Mouse (Mus musculus) ES-E14 (cell line): ENCODE measurements around the gene Nsdhl. TPM values are rescaled to one million over a fixed set of nuclear protein-coding genes. Genes with fewer than 3 reads are reported as not detected.

ENCODE experiments used
- DNase-seq: peaks from one replicate; pipeline ENCODE4 v3.0.0-alpha.2; 2013; ENCODE audit warnings: low read depth, low spot score
- H3K27ac ChIP-seq: 2 replicates; pipeline ENCODE4 v1.5.1; 2012; ENCODE audit warnings: low read depth, mild to moderate bottlenecking, low read length, moderate library complexity, mixed read lengths; ENCODE audit not compliant: poor library complexity, insufficient read depth, severe bottlenecking
- H3K36me3 ChIP-seq: 2 replicates; pipeline ENCODE4 v1.6.1; 2012; ENCODE audit warnings: mild to moderate bottlenecking, low read length, moderate library complexity, mixed read lengths; ENCODE audit not compliant: control insufficient read depth, poor library complexity, insufficient read depth, severe bottlenecking
- H3K4me1 ChIP-seq, 2 experiments: fragments of 150-350 bp in 1 of 2; sonication (generic) in 1 of 2; 2 replicates each; pipeline ENCODE4 v1.6.1; 2012; ENCODE audit warnings: low read length in 2 of 2, mild to moderate bottlenecking in 1 of 2, mixed read lengths in 1 of 2; ENCODE audit not compliant: control insufficient read depth in 2 of 2, insufficient read depth in 2 of 2, poor library complexity in 1 of 2
- H3K4me3 ChIP-seq, 2 experiments: fragments of 150-350 bp in 1 of 2; sonication (generic) in 1 of 2; 2 replicates each; pipeline ENCODE4 v1.5.1; 2012; ENCODE audit warnings: low read length in 2 of 2, low read depth in 1 of 2, mild to moderate bottlenecking in 1 of 2, mixed read lengths in 1 of 2; ENCODE audit not compliant: insufficient read depth in 1 of 2, poor library complexity in 1 of 2, severe bottlenecking in 1 of 2
- H3K9ac ChIP-seq: 2 replicates; pipeline ENCODE4 v1.6.1; 2012; ENCODE audit warnings: low read depth, mild to moderate bottlenecking, low read length, mixed read lengths; ENCODE audit not compliant: poor library complexity, insufficient read depth, severe bottlenecking
- H3K9me3 ChIP-seq: fragments of 150-350 bp; sonication (generic); 2 replicates; pipeline ENCODE4 v1.6.1; 2012; ENCODE audit warnings: low read depth, mild to moderate bottlenecking, low read length; ENCODE audit not compliant: control insufficient read depth, insufficient read depth
- CHD2 ChIP-seq: IDR thresholded peaks from 2 replicates; pipeline ENCODE4 v1.6.1; 2014; ENCODE audit warnings: mild to moderate bottlenecking, low read depth, low read length, inconsistent platforms
- HCFC1 ChIP-seq: IDR thresholded peaks from 2 replicates; pipeline ENCODE4 v1.6.1; 2012; ENCODE audit warnings: low read length, inconsistent platforms, borderline replicate concordance; ENCODE audit not compliant: insufficient read depth
- MAFK ChIP-seq: IDR thresholded peaks from 2 replicates; pipeline ENCODE4 v1.6.1; 2014; ENCODE audit warnings: mild to moderate bottlenecking, low read depth, low read length, inconsistent platforms; ENCODE audit not compliant: insufficient read depth
- ZC3H11A ChIP-seq: IDR thresholded peaks from 2 replicates; pipeline ENCODE4 v1.6.1; 2012; ENCODE audit warnings: low read depth, mild to moderate bottlenecking, inconsistent platforms, low read length, borderline replicate concordance
- ZNF384 ChIP-seq: IDR thresholded peaks from 2 replicates; pipeline ENCODE4 v1.6.1; 2012; ENCODE audit warnings: low read depth, low read length, inconsistent platforms
- in situ Hi-C, 2 experiments: fragments of 600-800 bp; cut with MboI; formaldehyde crosslinking; loops; one replicate each; pipeline ENCODE4 v1.15.1; 2025; ENCODE audit warnings: low sequenced_read_pairs in 2 of 2, inconsistent platforms in 1 of 2; ENCODE audit not compliant: unreplicated experiment in 2 of 2
- total RNA-seq: library from RNA; depleted of rRNA; stranded (reverse); fragments of 300-350 nt; gene quantifications from 2 replicates; pipeline ENCODE4 v1.2.3, GENCODE M21; 2012

The Nsdhl gene
- total RNA-seq, 1 experiment = 14.4 TPM

GRCm38 (mm10) chrX:72988431-72988830 lies 70.1 kb downstream of the Nsdhl start:
- Histone ChIP-seq H3K27ac (no peak overlapping the region), H3K4me1 (no peaks in the 10 kb centered on the region), H3K9ac (no peak overlapping the region), H3K36me3 (no peaks in the 10 kb centered on the region), H3K4me3 (no peak overlapping the region), H3K9me3 (no peaks in the 10 kb centered on the region)
- in situ Hi-C loops = no loop called here
- DNase-seq = no peak
- no peak for TF ChIP-seq MAFK
- no peak for TF ChIP-seq HCFC1
- TF ChIP-seq CHD2 = no peak
- TF ChIP-seq ZNF384 = no peak
- TF ChIP-seq ZC3H11A = no peak

DNA sequence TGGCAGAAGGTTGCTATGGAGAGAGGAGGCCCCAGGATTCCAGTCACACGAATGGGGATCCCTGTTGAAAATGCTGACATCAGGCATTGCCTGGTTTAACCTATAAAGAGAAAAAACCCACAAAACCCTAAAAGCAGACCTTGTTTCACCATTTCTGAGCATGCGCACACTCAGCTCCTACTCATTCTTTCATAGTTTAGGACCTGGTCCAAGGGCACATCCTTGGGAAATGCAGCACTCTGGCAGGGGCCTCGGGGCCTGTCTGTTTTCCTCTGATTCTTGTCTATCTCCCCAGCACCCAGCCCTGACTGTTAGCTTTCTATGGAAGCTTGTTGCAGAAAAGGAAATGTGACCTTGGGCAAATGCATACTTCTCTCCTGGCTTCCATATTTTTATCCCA lies 72.2 kb downstream of the Nsdhl start:
- DNase-seq = no peak
- in situ Hi-C loops = no loop called here

GRCm38 (mm10) chrX:72992291-72992919 lies 74.0 kb downstream of the Nsdhl start:
- Histone ChIP-seq H3K36me3 (no peaks in the 10 kb centered on the region), H3K27ac (no peak overlapping the region), H3K4me3 (no peak overlapping the region), H3K9me3 (no peaks in the 10 kb centered on the region), H3K4me1 (no peaks in the 10 kb centered on the region), H3K9ac (no peak overlapping the region)
- no peak for DNase-seq
- TF ChIP-seq ZC3H11A = no peak
- TF ChIP-seq ZNF384 = no peak
- TF ChIP-seq MAFK = no peak
- TF ChIP-seq CHD2 = no peak
- no peak for TF ChIP-seq HCFC1
- in situ Hi-C loops = no loop called here

More for the DNA sequence above, 72.2 kb downstream of the Nsdhl start:
- no peak overlapping the region for H3K27ac ChIP-seq
- no peak overlapping the region for H3K4me3 ChIP-seq
- no peaks in the 10 kb centered on the region for H3K9me3 ChIP-seq
- no peaks in the 10 kb centered on the region for H3K36me3 ChIP-seq
- no peak for TF ChIP-seq CHD2
- TF ChIP-seq ZNF384 = no peak
- TF ChIP-seq MAFK = no peak
- TF ChIP-seq ZC3H11A = no peak
- TF ChIP-seq HCFC1 = no peak
- H3K9ac ChIP-seq = no peak overlapping the region
- no peaks in the 10 kb centered on the region for H3K4me1 ChIP-seq

DNA sequence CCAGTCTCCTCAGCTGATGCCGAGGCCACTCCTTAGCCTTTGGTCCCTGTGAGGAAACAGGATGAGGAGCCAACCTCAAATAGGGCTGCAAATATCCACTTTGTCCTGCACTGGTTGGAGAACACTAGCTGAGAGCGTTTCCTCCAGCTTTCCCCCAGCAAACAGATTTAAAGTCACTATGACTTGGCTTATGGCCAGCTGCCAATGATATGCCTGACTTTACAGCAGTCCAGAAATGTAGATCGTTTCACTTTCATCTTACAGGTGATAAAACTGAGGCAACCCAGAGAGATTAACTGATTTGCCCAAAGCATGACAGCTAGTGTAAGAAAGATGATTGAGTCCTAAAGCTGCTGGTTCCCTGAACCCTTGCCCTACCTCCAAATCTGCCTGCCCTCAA lies 77.2 kb downstream of the Nsdhl start:
- H3K4me3 ChIP-seq = no peak overlapping the region
- H3K27ac ChIP-seq = no peak overlapping the region
- DNase-seq = no peak
- TF ChIP-seq ZC3H11A (no peak), CHD2 (no peak), HCFC1 (no peak), ZNF384 (no peak), MAFK (no peak)
- no peak overlapping the region for H3K9ac ChIP-seq
- in situ Hi-C loops = no loop called here
- H3K4me1 ChIP-seq = no peaks in the 10 kb centered on the region
- no peaks in the 10 kb centered on the region for H3K36me3 ChIP-seq
- H3K9me3 ChIP-seq = no peaks in the 10 kb centered on the region

DNA sequence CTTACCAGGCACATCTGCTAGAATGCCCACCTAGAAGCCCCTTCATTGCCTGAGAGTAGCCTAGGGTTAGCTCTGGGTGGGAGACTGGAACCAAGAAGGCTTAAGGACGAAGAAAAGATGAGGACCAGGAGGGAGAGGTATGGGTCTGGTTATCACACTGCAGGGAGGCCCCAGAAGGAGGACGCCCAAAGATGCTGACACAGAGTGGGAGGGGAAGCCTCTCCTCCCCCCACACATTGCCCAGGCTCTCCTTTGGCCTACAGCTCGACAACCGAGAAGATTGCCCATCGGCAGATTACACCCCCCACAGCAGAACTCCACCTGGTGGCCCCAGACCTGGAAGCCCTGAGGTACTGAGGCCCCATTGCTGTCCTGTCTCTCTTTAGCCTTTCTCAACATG lies 84.8 kb downstream of the Nsdhl start:
- no peaks in the 10 kb centered on the region for H3K4me1 ChIP-seq
- DNase-seq = no peak
- H3K36me3 ChIP-seq = no peaks in the 10 kb centered on the region; the same call in 1 of the 2 replicates
- TF ChIP-seq CHD2 (no peak), HCFC1 (no peak), ZC3H11A (no peak)
- in situ Hi-C loops = no loop called here
- H3K27ac ChIP-seq = no peak overlapping the region
- no peak overlapping the region for H3K4me3 ChIP-seq
- no peaks in the 10 kb centered on the region for H3K9me3 ChIP-seq
- H3K9ac ChIP-seq = no peak overlapping the region
